ENCODE assay signal across 8 mouse cellular contexts in genomic region chr9:32646539-32647258, GRCm38 (mm10). TPM values are rescaled to one million over a fixed set of nuclear protein-coding genes. Genes with fewer than 3 reads are reported as not detected.
DNase-seq lines count a peak whose midpoint lies in the region; ATAC-seq lines count a peak whose summit lies in the region.

No protein-coding gene starts in this region.

- no peaks in the 10 kb centered on the region for H3K27me3 ChIP-seq in embryonic facial prominence, embryonic 12.5 days
- no peaks in the 10 kb centered on the region for H3K27me3 ChIP-seq in limb, embryonic 15.5 days
- peaks cover 4% of the 10 kb centered on the region; the same call in 1 of the 2 replicates for H3K27me3 ChIP-seq in midbrain, embryonic 14.5 days (ENCODE audit: control insufficient read depth, insufficient read depth, low read length)

- peak overlapping the region; percentile 36 for H3K4me2 ChIP-seq in embryonic facial prominence, embryonic 12.5 days (replicated peaks)
- peak overlapping the region; percentile 26; the same call in 1 of the 2 replicates for H3K4me2 ChIP-seq in limb, embryonic 15.5 days
- H3K4me2 ChIP-seq in midbrain, embryonic 14.5 days (ENCODE audit: low read length): no peak overlapping the region

- peaks cover 27% of the 10 kb centered on the region for H3K4me1 ChIP-seq in embryonic facial prominence, embryonic 12.5 days
- peaks cover 17% of the 10 kb centered on the region; the same call in 1 of the 2 replicates for H3K4me1 ChIP-seq in limb, embryonic 15.5 days
- no peaks in the 10 kb centered on the region for H3K4me1 ChIP-seq in midbrain, embryonic 14.5 days (ENCODE audit: control insufficient read depth, insufficient read depth, low read length)

- intact Hi-C loops in heart, postnatal 36 days (cut with DNase I): no loop called here

- peak; percentile 46 for DNase-seq in adrenal gland, postnatal 14 days
- peak; percentile 60 to 76 for DNase-seq in heart, postnatal 36 days
- DNase-seq in testis, postnatal 14 days (ENCODE audit: low spot score): peak; percentile 66
- DNase-seq in midbrain, embryonic 14.5 days: no peak
- DNase-seq in frontal cortex, adult 2 months (ENCODE audit: extremely low spot score in 1 of 2, low spot score in 1 of 2): no peak
- DNase-seq in c-Kit-positive CD71-positive TER-119-positive erythroid progenitor cells, embryonic 14.5 days (ENCODE audit: low spot score): no peak

- 31% methylated on average over 11 of the region's 11 CpGs for WGBS in embryonic facial prominence, embryonic 12.5 days
- 32% methylated on average over 11 of the region's 11 CpGs for WGBS in limb, embryonic 15.5 days
- 61% methylated on average over 11 of the region's 11 CpGs for WGBS in midbrain, embryonic 14.5 days

- peak overlapping the region; percentile 23; the same call in 1 of the 2 replicates for H3K27ac ChIP-seq in embryonic facial prominence, embryonic 12.5 days
- H3K27ac ChIP-seq in limb, embryonic 15.5 days: peak overlapping the region; percentile 65
- H3K27ac ChIP-seq in midbrain, embryonic 14.5 days (replicated peaks; ENCODE audit: low read depth, low read length): no peak overlapping the region

- no peak for ATAC-seq in embryonic facial prominence, embryonic 12.5 days (ENCODE audit: insufficient number of reproducible peaks, insufficient read depth, low FRiP score, low TSS enrichment)
- ATAC-seq in limb, embryonic 15.5 days (ENCODE audit: insufficient number of reproducible peaks, low FRiP score, low TSS enrichment, low read depth): no peak
- ATAC-seq in midbrain, embryonic 14.5 days (ENCODE audit: low FRiP score, low TSS enrichment): no peak

- H3K9me3 ChIP-seq in embryonic facial prominence, embryonic 12.5 days: no peaks in the 10 kb centered on the region
- H3K9me3 ChIP-seq in limb, embryonic 15.5 days: no peaks in the 10 kb centered on the region
- H3K9me3 ChIP-seq in midbrain, embryonic 14.5 days (ENCODE audit: control insufficient read depth, low read length): no peaks in the 10 kb centered on the region

- no peak overlapping the region for H3K4me3 ChIP-seq in embryonic facial prominence, embryonic 12.5 days
- H3K4me3 ChIP-seq in limb, embryonic 15.5 days: 0 out of 2 replicates have a peak overlapping the region, but pooled peaks have one; percentile 13
- no peak overlapping the region for H3K4me3 ChIP-seq in midbrain, embryonic 14.5 days (replicated peaks; ENCODE audit: low read depth, low read length)

- H3K36me3 ChIP-seq in embryonic facial prominence, embryonic 12.5 days: no peaks in the 10 kb centered on the region
- H3K36me3 ChIP-seq in limb, embryonic 15.5 days: no peaks in the 10 kb centered on the region
- no peaks in the 10 kb centered on the region for H3K36me3 ChIP-seq in midbrain, embryonic 14.5 days (ENCODE audit: control insufficient read depth, insufficient read depth, low read length)

- H3K9ac ChIP-seq in embryonic facial prominence, embryonic 12.5 days: no peak overlapping the region
- no peak overlapping the region for H3K9ac ChIP-seq in limb, embryonic 15.5 days
- no peak overlapping the region for H3K9ac ChIP-seq in midbrain, embryonic 14.5 days (replicated peaks; ENCODE audit: low read length)

RNA-seq across cellular contexts. Expression of gene Ets1, which starts 10.7 kb away (rescaled TPM):
- 60.0 and 93.2 TPM in 2 replicates for total RNA-seq in adrenal gland, postnatal 14 days (2021)
- polyA plus RNA-seq in embryonic facial prominence, embryonic 12.5 days (2016; fragmentation: Nextera tagmentation; extraction: Ambion mirVana): 43.7 and 46.0 TPM in 2 replicates
- 10 to 100 TPM; 53.5 to 65.4 TPM for total RNA-seq in heart, postnatal 36 days (2021)
- 39.3 and 42.9 TPM in 2 replicates for polyA plus RNA-seq in limb, embryonic 15.5 days (2015; fragmentation: Nextera tagmentation; extraction: Ambion mirVana)
- polyA plus RNA-seq in midbrain, embryonic 14.5 days (2014; fragmentation: Nextera tagmentation; extraction: Ambion mirVana): 8.3 and 19.6 TPM in 2 replicates
- 7.9 and 11.0 TPM in 2 replicates for polyA plus RNA-seq in frontal cortex, adult 2 months (2012; rRNA removed)

Comparison
In these comparisons a context has a peak if more than half of its experiments do, and no peak if none do; other contexts are left out.
1. DNase-seq: peak in adrenal gland, postnatal 14 days (single experiment), heart, postnatal 36 days (2 of 2) and testis, postnatal 14 days (single experiment); none in midbrain, embryonic 14.5 days (single experiment), frontal cortex, adult 2 months (0 of 2) and c-Kit-positive CD71-positive TER-119-positive erythroid progenitor cells, embryonic 14.5 days (single experiment).